Mouse (Mus musculus) lung, adult 2 months (tissue): ENCODE results near the gene Vamp9.

Experiments
- CTCF ChIP-seq: fragments of 200-500 bp; IDR thresholded peaks from 2 replicates; pipeline ENCODE4 v1.5.1; 2011; ENCODE audit warnings: mild to moderate bottlenecking, low read length, control low read depth; ENCODE audit not compliant: insufficient read depth
- POLR2A ChIP-seq: fragments of 200-500 bp; IDR thresholded peaks from 2 replicates; pipeline ENCODE4 v1.6.1; 2011; ENCODE audit warnings: low read depth, mild to moderate bottlenecking, control low read depth, low read length, borderline replicate concordance; ENCODE audit errors: extremely low read depth

GRCm38 (mm10) chr5:99891516-99892441 lies 14.3 kb upstream of the Vamp9 start:
- 0 out of 2 replicates have a peak, but pooled peaks have one; percentile 1 for TF ChIP-seq CTCF
- no peak for TF ChIP-seq POLR2A
